Mouse (Mus musculus): ENCODE measurements around the gene Zfp653. TPM values are rescaled to one million over a fixed set of nuclear protein-coding genes. Genes with fewer than 3 reads are reported as not detected.

Zfp653 gene
- polyA plus RNA-seq, 1 experiment from 2014 or later = 9.5 TPM

GRCm38 (mm10) chr9:22061339-22061738 is 9.8 kb downstream of the Zfp653 start:
- H3K36me3 ChIP-seq (ENCODE audit: control insufficient read depth, insufficient read depth, low read length) = peaks cover 27% of the 10 kb centered on the region
- 69% methylated on average over 2 of the region's 2 CpGs for WGBS
- DNase-seq (ENCODE audit: low spot score) (no peak), ATAC-seq (ENCODE audit: insufficient read depth, low FRiP score, low TSS enrichment) (no peak)
- no peak overlapping the region for H3K4me3 ChIP-seq (ENCODE audit: low read depth, low read length)
- H3K9ac ChIP-seq (ENCODE audit: low read length) = no peak overlapping the region
- no peaks in the 10 kb centered on the region for H3K27me3 ChIP-seq (ENCODE audit: control insufficient read depth, insufficient read depth, low read length)
- H3K4me2 ChIP-seq (ENCODE audit: low read depth) = no peak overlapping the region
- H3K27ac ChIP-seq (ENCODE audit: low read depth, low read length) = no peak overlapping the region
- H3K9me3 ChIP-seq (ENCODE audit: control insufficient read depth, low read length) = no peaks in the 10 kb centered on the region
- no peaks in the 10 kb centered on the region for H3K4me1 ChIP-seq (ENCODE audit: control insufficient read depth, insufficient read depth, low read length)

- WGBS = 95% methylated on average over 9 of the region's 9 CpGs
These were observed 13.2 kb downstream of the Zfp653 start for GRCm38 (mm10) chr9:22058011-22058424.

GRCm38 (mm10) chr9:22057031-22057517 is 14.1 kb downstream of the Zfp653 start:
- 0 out of 2 replicates have a peak, but pooled peaks cover 3% of the 10 kb centered on the region for H3K4me1 ChIP-seq (ENCODE audit: control insufficient read depth, insufficient read depth, low read length)
- H3K9ac ChIP-seq (ENCODE audit: low read length) = no peak overlapping the region
- peaks cover 14% of the 10 kb centered on the region for H3K36me3 ChIP-seq (ENCODE audit: control insufficient read depth, insufficient read depth, low read length)
- ATAC-seq (ENCODE audit: insufficient read depth, low FRiP score, low TSS enrichment) = no peak
- no peaks in the 10 kb centered on the region for H3K9me3 ChIP-seq (ENCODE audit: control insufficient read depth, low read length)
- whole genome bisulfite sequencing = 92% methylated on average over 9 of the region's 9 CpGs
- no peak overlapping the region for H3K4me2 ChIP-seq (ENCODE audit: low read depth)
- peaks cover 6% of the 10 kb centered on the region; the same call in 1 of the 2 replicates for H3K27me3 ChIP-seq (ENCODE audit: control insufficient read depth, insufficient read depth, low read length)
- no peak overlapping the region for H3K4me3 ChIP-seq (ENCODE audit: low read depth, low read length)
- no peak overlapping the region for H3K27ac ChIP-seq (ENCODE audit: low read depth, low read length)
- DNase-seq (ENCODE audit: low spot score) = no peak

More at GRCm38 (mm10) chr9:22058011-22058424, 13.2 kb downstream of the Zfp653 start:
- 0 out of 2 replicates have a peak, but pooled peaks cover 3% of the 10 kb centered on the region for H3K4me1 ChIP-seq (ENCODE audit: control insufficient read depth, insufficient read depth, low read length)
- H3K9me3 ChIP-seq (ENCODE audit: control insufficient read depth, low read length) = no peaks in the 10 kb centered on the region
- H3K27me3 ChIP-seq (ENCODE audit: control insufficient read depth, insufficient read depth, low read length) = peaks cover 2% of the 10 kb centered on the region; the same call in 1 of the 2 replicates
- H3K36me3 ChIP-seq (ENCODE audit: control insufficient read depth, insufficient read depth, low read length) = peaks cover 16% of the 10 kb centered on the region
- DNase-seq (ENCODE audit: low spot score) (no peak), ATAC-seq (ENCODE audit: insufficient read depth, low FRiP score, low TSS enrichment) (no peak)
- H3K9ac ChIP-seq (ENCODE audit: low read length) = no peak overlapping the region
- H3K4me3 ChIP-seq (ENCODE audit: low read depth, low read length) = no peak overlapping the region
- H3K27ac ChIP-seq (ENCODE audit: low read depth, low read length) = no peak overlapping the region
- H3K4me2 ChIP-seq (ENCODE audit: low read depth) = no peak overlapping the region

- Histone ChIP-seq H3K4me2 (ENCODE audit: low read depth) (no peak overlapping the region), H3K9ac (ENCODE audit: low read length) (no peak overlapping the region), H3K4me3 (ENCODE audit: low read depth, low read length) (no peak overlapping the region), H3K36me3 (ENCODE audit: control insufficient read depth, insufficient read depth, low read length) (peaks cover 14% of the 10 kb centered on the region), H3K27me3 (ENCODE audit: control insufficient read depth, insufficient read depth, low read length) (peaks cover 12% of the 10 kb centered on the region), H3K27ac (ENCODE audit: low read depth, low read length) (no peak overlapping the region), H3K9me3 (ENCODE audit: control insufficient read depth, low read length) (no peaks in the 10 kb centered on the region), H3K4me1 (ENCODE audit: control insufficient read depth, insufficient read depth, low read length) (0 out of 2 replicates have a peak, but pooled peaks cover 3% of the 10 kb centered on the region)
- DNase-seq (ENCODE audit: low spot score) (no peak), ATAC-seq (ENCODE audit: insufficient read depth, low FRiP score, low TSS enrichment) (no peak)
- WGBS = 79% methylated on average over 9 of the region's 9 CpGs
These were observed 14.8 kb downstream of the Zfp653 start for GRCm38 (mm10) chr9:22056303-22056910.

- DNase-seq (ENCODE audit: low spot score) = no peak
- 36% methylated on average over 29 of the region's 29 CpGs for WGBS
- H3K27me3 ChIP-seq (ENCODE audit: control insufficient read depth, insufficient read depth, low read length) = peaks cover 15% of the 10 kb centered on the region
These were observed 15.5 kb downstream of the Zfp653 start for GRCm38 (mm10) chr9:22055713-22056112.

GRCm38 (mm10) chr9:22054411-22055076 is 16.6 kb downstream of the Zfp653 start:
- 2% methylated on average over 32 of the region's 32 CpGs for WGBS
- peaks cover 9% of the 10 kb centered on the region; the same call in 1 of the 2 replicates for H3K4me1 ChIP-seq (ENCODE audit: control insufficient read depth, insufficient read depth, low read length)
- H3K36me3 ChIP-seq (ENCODE audit: control insufficient read depth, insufficient read depth, low read length) = peaks cover 12% of the 10 kb centered on the region; the same call in 1 of the 2 replicates
- no peak overlapping the region for H3K27ac ChIP-seq (ENCODE audit: low read depth, low read length)
- H3K4me2 ChIP-seq (ENCODE audit: low read depth) = peak overlapping the region; percentile 38
- H3K4me3 ChIP-seq (ENCODE audit: low read depth, low read length) = no peak overlapping the region
- DNase-seq (ENCODE audit: low spot score) (peak; percentile 84), ATAC-seq (ENCODE audit: insufficient read depth, low FRiP score, low TSS enrichment) (peak; percentile 24; the same call in 1 of the 2 replicates)
- H3K9ac ChIP-seq (ENCODE audit: low read length) = 0 out of 2 replicates have a peak overlapping the region, but pooled peaks have one; percentile 18
- peaks cover 19% of the 10 kb centered on the region for H3K27me3 ChIP-seq (ENCODE audit: control insufficient read depth, insufficient read depth, low read length)
- H3K9me3 ChIP-seq (ENCODE audit: control insufficient read depth, low read length) = no peaks in the 10 kb centered on the region

More at GRCm38 (mm10) chr9:22055713-22056112, 15.5 kb downstream of the Zfp653 start:
- no peaks in the 10 kb centered on the region for H3K9me3 ChIP-seq (ENCODE audit: control insufficient read depth, low read length)
- H3K27ac ChIP-seq (ENCODE audit: low read depth, low read length) = no peak overlapping the region
- no peak for ATAC-seq (ENCODE audit: insufficient read depth, low FRiP score, low TSS enrichment)
- H3K4me1 ChIP-seq (ENCODE audit: control insufficient read depth, insufficient read depth, low read length) = 0 out of 2 replicates have a peak, but pooled peaks cover 3% of the 10 kb centered on the region
- no peak overlapping the region for H3K4me2 ChIP-seq (ENCODE audit: low read depth)
- H3K9ac ChIP-seq (ENCODE audit: low read length) = no peak overlapping the region
- peaks cover 12% of the 10 kb centered on the region; the same call in 1 of the 2 replicates for H3K36me3 ChIP-seq (ENCODE audit: control insufficient read depth, insufficient read depth, low read length)
- no peak overlapping the region for H3K4me3 ChIP-seq (ENCODE audit: low read depth, low read length)

GRCm38 (mm10) chr9:22053657-22054056 is 17.5 kb downstream of the Zfp653 start:
- Histone ChIP-seq H3K27ac (ENCODE audit: low read depth, low read length) (no peak overlapping the region), H3K9me3 (ENCODE audit: control insufficient read depth, low read length) (no peaks in the 10 kb centered on the region), H3K36me3 (ENCODE audit: control insufficient read depth, insufficient read depth, low read length) (peaks cover 12% of the 10 kb centered on the region; the same call in 1 of the 2 replicates), H3K27me3 (ENCODE audit: control insufficient read depth, insufficient read depth, low read length) (peaks cover 19% of the 10 kb centered on the region), H3K4me3 (ENCODE audit: low read depth, low read length) (no peak overlapping the region), H3K4me1 (ENCODE audit: control insufficient read depth, insufficient read depth, low read length) (peaks cover 14% of the 10 kb centered on the region), H3K9ac (ENCODE audit: low read length) (no peak overlapping the region), H3K4me2 (ENCODE audit: low read depth) (no peak overlapping the region)
- 39% methylated on average over 6 of the region's 7 CpGs for WGBS
- ATAC-seq (ENCODE audit: insufficient read depth, low FRiP score, low TSS enrichment) = no peak
- DNase-seq (ENCODE audit: low spot score) = peak; percentile 46

GRCm38 (mm10) chr9:22051958-22052254 is 19.3 kb downstream of the Zfp653 start, which contains the start of gene Elavl3:
TSS of gene Elavl3 (minus strand) at chr9:22052023.
- H3K9ac ChIP-seq (ENCODE audit: low read length) = peak within 1 kb of the TSS; percentile 89
- peaks cover 16% of the 10 kb centered on the region for H3K4me1 ChIP-seq (ENCODE audit: control insufficient read depth, insufficient read depth, low read length)
- H3K27me3 ChIP-seq (ENCODE audit: control insufficient read depth, insufficient read depth, low read length) = peaks cover 19% of the 10 kb centered on the region
- H3K4me2 ChIP-seq (ENCODE audit: low read depth) = peak within 1 kb of the TSS; percentile 68
- under 1% methylated on average over 21 of the region's 28 CpGs for WGBS
- peak; percentile 73 for ATAC-seq (ENCODE audit: insufficient read depth, low FRiP score, low TSS enrichment)
- DNase-seq (ENCODE audit: low spot score) = peak; percentile 89
- H3K9me3 ChIP-seq (ENCODE audit: control insufficient read depth, low read length) = no peaks in the 10 kb centered on the region
- H3K27ac ChIP-seq (ENCODE audit: low read depth, low read length) = peak within 1 kb of the TSS; percentile 80
- H3K4me3 ChIP-seq (ENCODE audit: low read depth, low read length) = peak within 1 kb of the TSS; percentile 81
- H3K36me3 ChIP-seq (ENCODE audit: control insufficient read depth, insufficient read depth, low read length) = no peaks in the 10 kb centered on the region

All from neural tube, embryonic 11.5 days (tissue).